Mouse (Mus musculus) frontal cortex, adult 2 months (tissue): ENCODE results near the gene Pdk2. TPM values are rescaled to one million over a fixed set of nuclear protein-coding genes. Genes with fewer than 3 reads are reported as not detected.

ENCODE experiments used
- DNase-seq, 2 experiments: peaks; one replicate each; pipeline ENCODE4 v3.0.0; 2022; ENCODE audit warnings: low spot score in 1 of 2; ENCODE audit errors: extremely low spot score in 1 of 2
- polyA plus RNA-seq: library from polyadenylated mRNA; depleted of rRNA; stranded (reverse); fragments of >200 nt; gene quantifications from 2 replicates; pipeline ENCODE4 v1.2.3, GENCODE M21; 2012; rRNA removed

Pdk2 gene
- polyA plus RNA-seq = 88.7 and 97.3 TPM in 2 replicates

DNA sequence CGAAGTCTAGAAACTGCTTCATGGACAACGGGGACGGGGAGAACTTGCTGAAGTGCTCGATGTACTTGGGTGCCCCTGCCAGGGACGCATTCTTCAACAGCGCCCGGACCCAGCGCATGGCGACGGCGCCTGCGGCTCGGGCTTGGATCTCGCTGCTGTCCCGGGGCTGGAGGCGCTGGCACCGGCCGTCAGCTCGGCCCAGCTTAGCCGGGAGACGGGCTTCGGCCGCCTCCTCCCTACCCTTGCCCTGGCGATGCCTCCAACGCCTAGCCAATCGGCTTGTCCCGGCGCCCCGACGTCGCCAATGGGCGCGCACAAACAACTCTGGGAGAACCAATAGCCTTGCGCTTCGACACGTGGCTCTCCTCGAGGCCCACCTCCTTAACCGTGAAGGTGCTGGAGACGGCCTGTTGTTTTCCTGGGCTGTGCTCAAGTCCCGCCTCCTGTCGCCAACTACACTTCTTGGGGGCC, at the start of gene Pdk2:
TSS of gene Pdk2 (minus strand) at position 216 of the 471 bp plus-strand sequence.
- DNase-seq = peak; percentile 95 to 97

DNA sequence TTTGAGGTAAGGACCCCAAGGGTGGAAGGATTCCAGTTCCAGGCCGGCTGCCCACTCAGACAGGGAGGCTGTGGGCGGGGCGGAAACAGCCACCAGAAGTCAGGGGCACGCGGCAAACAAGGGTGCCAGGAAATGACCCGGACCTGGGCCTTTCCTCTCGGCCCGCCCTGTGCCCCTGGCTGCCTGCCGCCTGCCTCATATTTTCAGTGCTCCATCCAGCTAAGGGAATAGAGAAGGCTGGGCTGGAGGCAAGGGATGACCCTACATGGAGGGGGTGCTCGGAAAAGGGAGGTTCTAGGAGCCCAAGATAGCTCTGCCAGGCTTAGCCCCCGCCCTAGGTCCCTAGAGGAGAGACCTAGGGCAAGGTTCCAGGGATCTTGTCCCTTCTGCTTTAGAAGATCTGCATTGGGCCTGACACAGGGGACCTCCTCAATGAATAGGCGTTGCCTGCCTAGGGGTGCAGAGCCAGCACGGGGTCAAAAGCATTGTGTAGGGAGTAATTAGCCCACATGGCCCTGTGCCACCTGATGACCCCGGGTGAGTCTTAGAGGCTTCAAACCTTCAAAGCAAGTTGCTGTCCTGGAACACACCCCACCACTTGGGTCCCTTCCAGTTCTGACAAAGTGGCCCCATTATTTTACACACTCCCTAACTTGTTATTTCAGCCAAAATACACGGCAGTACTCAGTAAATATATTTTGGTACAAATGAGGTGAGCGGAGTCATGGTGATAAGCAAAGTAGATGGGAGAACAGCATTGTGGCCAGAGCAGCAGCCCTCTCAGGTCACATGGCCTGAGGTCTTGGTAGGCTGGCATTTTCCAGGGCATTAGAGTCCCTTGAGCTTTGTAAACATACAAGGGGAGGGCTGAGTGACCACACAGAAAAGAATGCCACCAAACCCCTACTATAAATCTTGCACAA, 48.0 kb upstream of the Pdk2 start:
- no peak for DNase-seq

DNA sequence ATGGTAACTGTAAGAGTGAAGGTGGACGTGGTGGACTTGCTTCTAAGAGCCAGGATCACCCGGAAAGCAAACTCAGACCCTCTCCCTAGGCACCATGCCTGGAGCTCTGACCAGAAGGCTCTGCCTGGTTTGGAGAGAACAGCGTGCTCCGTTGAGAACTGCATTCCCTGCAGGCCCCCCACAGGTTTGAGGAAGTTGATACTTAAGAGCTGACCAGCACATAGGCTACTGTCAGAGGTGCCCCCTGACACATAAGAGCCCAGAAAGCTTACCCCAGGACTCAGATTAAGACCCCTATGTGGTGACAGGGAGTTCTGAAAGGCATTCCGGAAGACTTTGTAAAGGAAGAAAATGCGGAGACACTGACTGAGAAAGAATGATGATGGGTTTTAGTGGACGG, 47.1 kb upstream of the Pdk2 start:
- no peak for DNase-seq

GRCm38 (mm10) chr11:95087301-95088228, 46.4 kb upstream of the Pdk2 start:
- DNase-seq = no peak

DNA sequence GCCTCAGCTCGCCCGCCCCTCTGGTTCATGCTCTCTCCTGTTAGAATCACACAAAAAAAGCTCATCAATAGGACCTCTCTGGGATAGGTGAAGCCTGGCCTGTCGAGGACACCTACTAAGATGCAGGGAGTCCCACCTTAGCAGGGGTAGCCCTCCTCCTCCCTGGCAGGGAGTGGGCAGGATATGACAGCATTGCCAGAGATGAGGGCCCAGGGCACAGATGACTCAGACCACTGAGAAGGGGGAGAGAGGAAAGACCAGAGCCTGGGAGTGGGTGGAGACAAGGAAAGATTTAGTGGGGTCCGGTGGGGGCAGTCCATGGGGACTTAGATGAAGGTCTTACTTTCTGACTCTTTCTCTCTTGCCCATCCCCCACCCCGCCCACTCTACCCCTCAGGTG, 45.1 kb upstream of the Pdk2 start:
- no peak for DNase-seq

GRCm38 (mm10) chr11:95085710-95086109, 44.6 kb upstream of the Pdk2 start:
- DNase-seq = no peak

- no peak for DNase-seq
Measured at GRCm38 (mm10) chr11:95084811-95085382, 43.7 kb upstream of the Pdk2 start.

DNA sequence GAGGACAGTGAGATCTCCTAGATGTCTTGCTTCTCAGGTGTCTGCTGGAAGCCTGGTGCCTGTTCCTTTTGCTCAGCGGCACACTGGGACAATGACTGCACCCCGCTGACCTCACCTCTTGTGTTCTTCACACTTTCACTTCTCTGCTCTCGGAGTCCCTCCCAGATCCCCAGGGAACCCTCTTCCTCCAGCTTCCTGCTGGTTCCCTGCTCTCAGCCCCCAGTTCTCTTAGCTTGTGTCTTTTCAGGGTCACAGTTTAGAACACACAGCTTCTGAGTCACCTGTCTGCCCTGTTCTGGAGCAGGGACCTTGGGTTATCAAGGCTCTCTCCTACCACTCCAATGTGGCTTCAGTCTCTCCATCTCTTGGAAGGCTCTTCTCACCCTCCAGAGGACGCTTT, 43.0 kb upstream of the Pdk2 start:
- no peak for DNase-seq

DNA sequence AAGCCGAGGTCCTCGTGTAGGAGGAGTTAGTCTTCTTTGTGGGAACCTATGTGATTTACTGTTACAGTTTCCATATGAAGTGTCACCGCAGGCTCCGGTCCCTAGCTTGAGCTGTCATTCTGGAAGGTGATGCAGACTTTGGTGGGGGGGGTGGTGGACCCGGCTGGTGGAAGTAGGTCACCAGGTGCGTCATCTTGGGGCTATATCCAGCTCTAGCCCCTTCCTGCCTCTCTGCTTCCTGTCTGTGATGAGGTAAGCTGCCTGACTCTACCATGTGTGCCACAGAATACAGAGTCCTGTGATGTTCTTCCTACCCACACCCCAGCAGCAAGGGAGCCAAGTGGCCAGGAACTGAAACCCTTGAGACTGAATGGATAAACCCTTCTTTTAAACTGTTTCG, 41.7 kb upstream of the Pdk2 start:
- DNase-seq = no peak

GRCm38 (mm10) chr11:95080783-95081182, 39.6 kb upstream of the Pdk2 start:
- DNase-seq = no peak

DNA sequence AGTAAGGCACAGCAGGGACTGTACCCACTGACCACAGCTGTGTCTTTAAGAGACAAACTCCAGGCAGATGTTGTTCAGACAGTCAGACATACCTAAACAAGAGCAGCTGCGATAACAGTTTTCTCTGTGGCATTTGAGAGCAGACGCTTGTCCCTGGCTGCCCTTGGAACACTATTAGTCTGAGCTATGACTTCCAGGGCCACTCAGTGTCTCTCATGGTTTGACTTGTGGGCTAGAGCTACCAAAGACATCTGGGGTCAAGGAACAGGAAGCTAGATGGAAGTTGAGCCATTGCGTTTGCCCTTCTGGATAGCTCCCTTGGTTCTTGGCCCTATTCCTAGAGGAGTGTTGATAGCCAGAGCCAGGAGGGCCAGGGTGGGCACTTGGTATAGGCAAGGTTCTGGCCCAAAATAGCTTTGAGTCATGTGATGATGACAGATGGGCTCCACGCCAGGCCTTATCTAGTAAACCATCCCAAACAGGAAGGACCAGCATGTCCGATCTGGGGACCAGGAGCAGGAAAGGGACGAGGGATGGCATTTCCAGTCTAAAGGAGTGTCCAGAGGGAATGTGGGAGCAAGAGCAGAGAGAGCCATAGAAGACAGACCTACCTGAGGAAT, 38.2 kb upstream of the Pdk2 start:
- no peak for DNase-seq

DNA sequence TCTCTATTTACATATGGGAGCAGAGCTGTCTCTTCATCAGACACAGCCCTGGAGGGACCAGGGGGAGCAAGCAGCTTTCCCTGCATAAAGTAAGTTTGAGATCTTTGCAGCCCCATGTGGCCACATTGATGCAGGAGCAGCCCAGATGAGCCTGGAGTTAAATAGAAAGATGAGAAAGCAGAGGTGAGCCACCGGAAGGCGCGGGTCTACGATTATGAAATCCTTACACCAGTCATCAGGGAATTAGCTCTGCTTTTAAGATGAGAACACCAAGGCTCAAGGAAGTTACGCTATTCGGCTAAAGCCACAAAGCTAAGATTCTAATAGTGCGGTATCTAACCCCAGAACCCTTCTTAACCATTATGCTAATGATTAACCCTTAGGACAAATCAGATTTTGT, 36.8 kb upstream of the Pdk2 start:
- DNase-seq = no peak

- DNase-seq = peak in 1 of 2 experiments; percentile 59
Measured at GRCm38 (mm10) chr11:95076536-95077111, 35.5 kb upstream of the Pdk2 start, which contains the start of gene Itga3. Itga3 (minus strand) TSS chr11:95076801.

DNA sequence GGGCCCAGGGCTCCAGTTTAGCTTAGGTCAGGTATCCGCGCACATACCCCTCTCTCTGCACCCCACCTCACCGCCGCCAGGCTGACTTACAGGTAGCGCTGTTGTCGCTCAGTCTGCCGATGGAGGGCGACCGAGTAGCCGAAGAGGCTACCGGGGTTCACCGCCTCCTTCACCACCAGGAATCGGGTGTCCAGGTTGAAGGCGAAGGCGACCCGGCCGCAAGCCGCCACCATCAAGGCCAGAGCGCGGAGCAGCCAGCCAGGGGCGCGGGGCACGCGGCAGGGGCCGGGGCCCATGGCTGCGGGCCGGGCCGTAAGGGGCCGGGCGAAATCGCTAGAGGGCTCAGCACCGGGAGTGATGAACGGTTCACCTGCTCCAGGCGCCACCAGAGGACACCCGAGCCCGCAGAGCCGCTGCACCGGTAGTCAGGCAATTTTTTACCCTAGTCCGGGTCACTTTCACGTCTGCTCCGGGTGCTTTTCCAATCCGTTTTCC, 34.9 kb upstream of the Pdk2 start:
- DNase-seq = peak in 1 of 2 experiments; percentile 66

- DNase-seq = no peak
Measured at GRCm38 (mm10) chr11:95075197-95076040, 34.3 kb upstream of the Pdk2 start.

DNA sequence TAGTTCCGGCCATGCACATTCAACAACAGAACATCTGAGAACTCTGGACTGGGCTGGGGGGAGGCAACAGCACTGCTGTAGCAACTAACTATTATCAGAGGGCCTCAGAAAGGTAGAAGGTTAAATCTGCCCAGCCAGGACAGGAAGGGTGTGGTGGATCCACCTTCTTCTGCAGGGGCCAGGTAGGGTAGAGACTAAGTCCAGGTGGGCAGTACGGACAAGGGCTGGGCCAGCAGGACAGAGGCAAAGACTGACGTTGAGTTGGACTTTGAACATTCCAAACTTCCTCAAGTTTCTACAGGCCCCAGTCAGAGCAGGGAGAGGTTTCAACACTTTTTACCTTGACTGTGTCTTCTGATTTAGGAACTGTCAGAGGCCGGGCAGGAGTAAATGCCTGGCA, 33.5 kb upstream of the Pdk2 start:
- no peak for DNase-seq

- DNase-seq = no peak
Measured at GRCm38 (mm10) chr11:95073835-95074234, 32.7 kb upstream of the Pdk2 start.

GRCm38 (mm10) chr11:95072804-95073203, 31.6 kb upstream of the Pdk2 start:
- DNase-seq = no peak

- DNase-seq = no peak
Measured at GRCm38 (mm10) chr11:95072136-95072535, 31.0 kb upstream of the Pdk2 start.
